Mouse (Mus musculus): ENCODE measurements around the gene Cfap97. TPM values are rescaled to one million over a fixed set of nuclear protein-coding genes. Genes with fewer than 3 reads are reported as not detected.

Gene Cfap97
- total and polyA plus RNA-seq, 3 experiments: 8.5 to 9.3 TPM; not detected in 1

GRCm38 (mm10) chr8:46202350-46202749 lies 50.8 kb downstream of the Cfap97 start:
- peaks cover 0 to 3% of the 10 kb centered on the region in 2 experiments; a peak in 2 of 4 replicates for H3K4me1 ChIP-seq (ENCODE audit: control insufficient read depth in 1 of 2, insufficient read depth in 2 of 2, low read length in 2 of 2)
- H3K36me3 ChIP-seq (ENCODE audit: control insufficient read depth in 1 of 2, insufficient read depth in 2 of 2, low read length in 2 of 2): peaks cover 0 to under 1% of the 10 kb centered on the region in 2 experiments; a peak in 1 of 4 replicates
- H3K4me3 ChIP-seq (ENCODE audit: control insufficient read depth in 1 of 2, insufficient read depth in 1 of 2, low read depth in 2 of 2, low read length in 2 of 2): no peak overlapping the region
- no peaks in the 10 kb centered on the region for H3K9me3 ChIP-seq (replicated peaks; ENCODE audit: insufficient read depth, low read length)
- H3K27me3 ChIP-seq (ENCODE audit: control insufficient read depth in 1 of 2, insufficient read depth in 2 of 2, low read length in 2 of 2): no peaks in the 10 kb centered on the region
- TF ChIP-seq MAX (IDR thresholded peaks at IDR 0.05; ENCODE audit: low read length) (no peak), RAD21 (IDR thresholded peaks at IDR 0.05; ENCODE audit: low read depth, low read length) (peak; percentile 4), CTCF (IDR thresholded peaks at IDR 0.05 in 2 of 3, conservative IDR thresholded peaks at IDR 0.05 in 1 of 3; ENCODE audit: control insufficient read depth in 1 of 3, insufficient read depth in 1 of 3, low read depth in 2 of 3, low read length in 3 of 3, poor library complexity in 1 of 3, severe bottlenecking in 1 of 3) (peak; percentile 17 to 56 (median 45); a peak in 4 of 6 replicates)
- H3K79me2 ChIP-seq (ENCODE audit: control insufficient read depth, insufficient read depth, low read length, poor library complexity): no peaks in the 10 kb centered on the region
- H3K9ac ChIP-seq (ENCODE audit: control insufficient read depth, low read depth, low read length, poor library complexity, severe bottlenecking): no peak overlapping the region
- DNase-seq (ENCODE audit: low read depth, low spot score): peak; percentile 57
- no peak overlapping the region for H3K27ac ChIP-seq (ENCODE audit: control insufficient read depth, low read depth, low read length)

- Histone ChIP-seq H3K9me3 (replicated peaks; ENCODE audit: insufficient read depth, low read length) (no peaks in the 10 kb centered on the region), H3K4me1 (ENCODE audit: control insufficient read depth in 1 of 2, insufficient read depth in 2 of 2, low read length in 2 of 2) (peaks cover 0 to 3% of the 10 kb centered on the region in 2 experiments; a peak in 3 of 4 replicates), H3K27ac (ENCODE audit: control insufficient read depth, low read depth, low read length) (no peak overlapping the region), H3K27me3 (ENCODE audit: control insufficient read depth in 1 of 2, insufficient read depth in 2 of 2, low read length in 2 of 2) (no peaks in the 10 kb centered on the region), H3K79me2 (ENCODE audit: control insufficient read depth, insufficient read depth, low read length, poor library complexity) (peaks cover 4% of the 10 kb centered on the region; the same call in 1 of the 2 replicates), H3K4me3 (ENCODE audit: control insufficient read depth in 1 of 2, insufficient read depth in 1 of 2, low read depth in 2 of 2, low read length in 2 of 2) (no peak overlapping the region), H3K9ac (ENCODE audit: control insufficient read depth, low read depth, low read length, poor library complexity, severe bottlenecking) (no peak overlapping the region), H3K36me3 (ENCODE audit: control insufficient read depth in 1 of 2, insufficient read depth in 2 of 2, low read length in 2 of 2) (peaks cover 7 to 10% of the 10 kb centered on the region in 2 experiments)
- peak; percentile 18 for DNase-seq (ENCODE audit: low read depth, low spot score)
- TF ChIP-seq MXI1 (IDR thresholded peaks at IDR 0.05; ENCODE audit: low read depth, low read length) (no peak), POLR2A (IDR thresholded peaks at IDR 0.05; ENCODE audit: control insufficient read depth in 1 of 2, insufficient read depth in 1 of 2, low read depth in 1 of 2, low read length in 2 of 2, poor library complexity in 1 of 2) (0 out of 4 replicates have a peak, but pooled peaks of 1 of the 2 experiments have one; percentile 9), MAX (IDR thresholded peaks at IDR 0.05; ENCODE audit: low read length) (no peak), ZNF384 (IDR thresholded peaks at IDR 0.05; ENCODE audit: low read depth, low read length) (no peak), USF1 (IDR thresholded peaks at IDR 0.05; ENCODE audit: low read depth, low read length) (no peak), CHD2 (IDR thresholded peaks at IDR 0.05; ENCODE audit: low read length) (no peak)
Observed at GRCm38 (mm10) chr8:46204301-46204700, 52.7 kb downstream of the Cfap97 start.

- peak; percentile 13 for DNase-seq (ENCODE audit: low read depth, low spot score)
- H3K36me3 ChIP-seq (ENCODE audit: control insufficient read depth in 1 of 2, insufficient read depth in 2 of 2, low read length in 2 of 2): peaks cover 9 to 18% of the 10 kb centered on the region in 2 experiments
- no peak overlapping the region for H3K9ac ChIP-seq (ENCODE audit: control insufficient read depth, low read depth, low read length, poor library complexity, severe bottlenecking)
- no peaks in the 10 kb centered on the region for H3K27me3 ChIP-seq (ENCODE audit: control insufficient read depth in 1 of 2, insufficient read depth in 2 of 2, low read length in 2 of 2)
- no peak overlapping the region for H3K4me3 ChIP-seq (ENCODE audit: control insufficient read depth in 1 of 2, insufficient read depth in 1 of 2, low read depth in 2 of 2, low read length in 2 of 2)
- no peak overlapping the region for H3K27ac ChIP-seq (ENCODE audit: control insufficient read depth, low read depth, low read length)
- peaks cover 10% of the 10 kb centered on the region for H3K79me2 ChIP-seq (ENCODE audit: control insufficient read depth, insufficient read depth, low read length, poor library complexity)
- no peaks in the 10 kb centered on the region for H3K9me3 ChIP-seq (replicated peaks; ENCODE audit: insufficient read depth, low read length)
- H3K4me1 ChIP-seq (ENCODE audit: control insufficient read depth in 1 of 2, insufficient read depth in 2 of 2, low read length in 2 of 2): peaks cover 2 to 7% of the 10 kb centered on the region in 2 experiments; a peak in 3 of 4 replicates
- no peak for TF ChIP-seq ZMIZ1 (IDR thresholded peaks at IDR 0.05; ENCODE audit: low read depth, low read length)
- no peak for TF ChIP-seq ELF1 (IDR thresholded peaks at IDR 0.05; ENCODE audit: low read depth, low read length)
- TF ChIP-seq POLR2A (IDR thresholded peaks at IDR 0.05; ENCODE audit: control insufficient read depth in 1 of 2, insufficient read depth in 1 of 2, low read depth in 1 of 2, low read length in 2 of 2, poor library complexity in 1 of 2): no peak; a peak in 1 of 4 replicates
- no peak for TF ChIP-seq ZNF384 (IDR thresholded peaks at IDR 0.05; ENCODE audit: low read depth, low read length)
- TF ChIP-seq USF2 (IDR thresholded peaks at IDR 0.05; ENCODE audit: borderline replicate concordance in 1 of 2, insufficient read depth in 1 of 2, low read depth in 1 of 2, low read length in 2 of 2): no peak
- TF ChIP-seq NELFE (IDR thresholded peaks at IDR 0.05; ENCODE audit: low read depth, low read length): no peak
- TF ChIP-seq RCOR1 (IDR thresholded peaks at IDR 0.05; ENCODE audit: low read depth, low read length): no peak
- no peak for TF ChIP-seq BHLHE40 (IDR thresholded peaks at IDR 0.05; ENCODE audit: borderline replicate concordance, low read depth, low read length)
- no peak for TF ChIP-seq HCFC1 (IDR thresholded peaks at IDR 0.05; ENCODE audit: low read depth, low read length)
- no peak for TF ChIP-seq CHD1 (IDR thresholded peaks at IDR 0.05; ENCODE audit: low read depth, low read length)
- TF ChIP-seq E2F4 (IDR thresholded peaks at IDR 0.05; ENCODE audit: borderline replicate concordance, low read depth, low read length): no peak
- no peak for TF ChIP-seq RAD21 (IDR thresholded peaks at IDR 0.05; ENCODE audit: low read depth, low read length)
- no peak for TF ChIP-seq JUND (IDR thresholded peaks at IDR 0.05; ENCODE audit: low read depth, low read length)
- no peak for TF ChIP-seq MYC (IDR thresholded peaks at IDR 0.05; ENCODE audit: low read depth, low read length)
- TF ChIP-seq GABPA (IDR thresholded peaks at IDR 0.05; ENCODE audit: low read depth, low read length): no peak
- TF ChIP-seq GATA1 (IDR thresholded peaks at IDR 0.05; ENCODE audit: low read depth, low read length): no peak
- no peak for TF ChIP-seq MAFK (IDR thresholded peaks at IDR 0.05; ENCODE audit: borderline replicate concordance, low read depth, low read length)
- no peak for TF ChIP-seq MAX (IDR thresholded peaks at IDR 0.05; ENCODE audit: low read length)
- no peak for TF ChIP-seq TCF12 (IDR thresholded peaks at IDR 0.05; ENCODE audit: low read depth, low read length)
Observed at GRCm38 (mm10) chr8:46204974-46205640, 53.5 kb downstream of the Cfap97 start.

Measured in MEL (cell line).